Mouse (Mus musculus) c-Kit-positive CD71-positive TER-119-positive erythroid progenitor cells, embryonic 14.5 days (primary cell): ENCODE measurements around the gene Gm13271.
A peak's percentile ranks its signal among the peaks of the same experiment; 100 is the strongest.
"Not testable (repeated sequence)": the region's sequence is repeated elsewhere in the genome, so short reads cannot be mapped to it uniquely, and the experiment has no call there.

ENCODE experiments used
- DNase-seq: peaks from one replicate; pipeline ENCODE4 v3.0.0-alpha.2; 2013; ENCODE audit warnings: low spot score

Gm13271 gene

GRCm38 (mm10) chr4:88754818-88755340 lies at the start of gene Gm13271:
Gene Gm13271 (plus strand): TSS chr4:88754868.
- DNase-seq = not testable (repeated sequence)

- no peak for DNase-seq
Observed at GRCm38 (mm10) chr4:88705924-88706323, 48.7 kb upstream of the Gm13271 start.

GRCm38 (mm10) chr4:88707128-88707826 lies 47.4 kb upstream of the Gm13271 start:
- no peak for DNase-seq

- no peak for DNase-seq
Observed at GRCm38 (mm10) chr4:88714281-88714680, 40.4 kb upstream of the Gm13271 start.

GRCm38 (mm10) chr4:88715059-88715458 lies 39.6 kb upstream of the Gm13271 start:
- DNase-seq = no peak

- DNase-seq = no peak
Observed at GRCm38 (mm10) chr4:88718715-88719114, 36.0 kb upstream of the Gm13271 start.

- peak; percentile 84 for DNase-seq
Observed at GRCm38 (mm10) chr4:88721791-88722721, 32.6 kb upstream of the Gm13271 start, which contains the start of the genes Gm26566 and Klhl9. Gene Gm26566 (plus strand): TSS chr4:88721805. Gene Klhl9 (minus strand): TSS chr4:88722465.

GRCm38 (mm10) chr4:88723497-88724090 lies 31.1 kb upstream of the Gm13271 start:
- no peak for DNase-seq

GRCm38 (mm10) chr4:88726727-88727126 lies 27.9 kb upstream of the Gm13271 start:
- no peak for DNase-seq

- DNase-seq = no peak
Observed at GRCm38 (mm10) chr4:88727324-88727723, 27.3 kb upstream of the Gm13271 start.

- DNase-seq = peak; percentile 59
Observed at GRCm38 (mm10) chr4:88738480-88738879, 16.2 kb upstream of the Gm13271 start.

- DNase-seq = no peak
Observed at GRCm38 (mm10) chr4:88739036-88739435, 15.6 kb upstream of the Gm13271 start.

GRCm38 (mm10) chr4:88741426-88741825 lies 13.2 kb upstream of the Gm13271 start:
- DNase-seq = no peak

- DNase-seq = no peak
Observed at GRCm38 (mm10) chr4:88742771-88743371, 11.8 kb upstream of the Gm13271 start.

- DNase-seq = no peak
Observed at GRCm38 (mm10) chr4:88744207-88744606, 10.5 kb upstream of the Gm13271 start.

GRCm38 (mm10) chr4:88749926-88750325 lies 4.7 kb upstream of the Gm13271 start:
- DNase-seq = no peak

GRCm38 (mm10) chr4:88756581-88757513 lies 2.2 kb downstream of the Gm13271 start:
- DNase-seq = not testable (repeated sequence)

- not testable (repeated sequence) for DNase-seq
Observed at GRCm38 (mm10) chr4:88757628-88758031, 3.0 kb downstream of the Gm13271 start.

- not testable (repeated sequence) for DNase-seq
Observed at GRCm38 (mm10) chr4:88758751-88759150, 4.1 kb downstream of the Gm13271 start.

GRCm38 (mm10) chr4:88759610-88760268 lies 5.1 kb downstream of the Gm13271 start, which contains the start of gene Gm13283:
Gene Gm13283 (plus strand): TSS chr4:88760119.
- not testable (repeated sequence) for DNase-seq
